Mouse (Mus musculus): Measurements from ENCODE around the gene Aste1. TPM values are rescaled to one million over a fixed set of nuclear protein-coding genes. Genes with fewer than 3 reads are reported as not detected.

Gene Aste1
- total RNA-seq, 1 experiment, result 14.0 TPM

- in situ Hi-C loops (cut with MboI; ENCODE audit: low sequenced_read_pairs in 2 of 2, unreplicated experiment in 2 of 2), result no loop called here
- Histone ChIP-seq H3K36me3 (ENCODE audit: control insufficient read depth, insufficient read depth, low read length, poor library complexity, severe bottlenecking) (no peaks in the 10 kb centered on the region), H3K27ac (ENCODE audit: insufficient read depth, low read depth, low read length, poor library complexity, severe bottlenecking) (no peak overlapping the region), H3K4me3 (ENCODE audit: insufficient read depth in 1 of 2, low read depth in 1 of 2, low read length in 2 of 2, poor library complexity in 1 of 2, severe bottlenecking in 1 of 2) (no peak overlapping the region), H3K9ac (ENCODE audit: insufficient read depth, low read depth, low read length, poor library complexity, severe bottlenecking) (no peak overlapping the region), H3K9me3 (ENCODE audit: control insufficient read depth, insufficient read depth, low read depth, low read length) (no peaks in the 10 kb centered on the region), H3K4me1 (ENCODE audit: control insufficient read depth in 2 of 2, insufficient read depth in 2 of 2, low read length in 2 of 2, poor library complexity in 1 of 2) (no peaks in the 10 kb centered on the region)
- no peak for DNase-seq (ENCODE audit: low read depth, low spot score)
- TF ChIP-seq ZC3H11A (IDR thresholded peaks at IDR 0.05; ENCODE audit: borderline replicate concordance, low read depth, low read length), result no peak
- no peak for TF ChIP-seq MAFK (IDR thresholded peaks at IDR 0.05; ENCODE audit: insufficient read depth, low read depth, low read length)
These were observed 31.5 kb upstream of the Aste1 start for GRCm38 (mm10) chr9:105363520-105364231.

GRCm38 (mm10) chr9:105366199-105366598, 29.0 kb upstream of the Aste1 start:
- in situ Hi-C loops (cut with MboI; ENCODE audit: low sequenced_read_pairs in 2 of 2, unreplicated experiment in 2 of 2), result no loop called here

GRCm38 (mm10) chr9:105368605-105369004, 26.6 kb upstream of the Aste1 start:
- TF ChIP-seq HCFC1 (IDR thresholded peaks at IDR 0.05; ENCODE audit: borderline replicate concordance, insufficient read depth, low read length), result no peak
- TF ChIP-seq CHD2 (IDR thresholded peaks at IDR 0.05; ENCODE audit: low read depth, low read length), result no peak
- TF ChIP-seq ZNF384 (IDR thresholded peaks at IDR 0.05; ENCODE audit: low read depth, low read length), result no peak
- TF ChIP-seq ZC3H11A (IDR thresholded peaks at IDR 0.05; ENCODE audit: borderline replicate concordance, low read depth, low read length), result no peak
- TF ChIP-seq MAFK (IDR thresholded peaks at IDR 0.05; ENCODE audit: insufficient read depth, low read depth, low read length), result no peak
- no peaks in the 10 kb centered on the region for H3K9me3 ChIP-seq (ENCODE audit: control insufficient read depth, insufficient read depth, low read depth, low read length)
- DNase-seq (ENCODE audit: low read depth, low spot score), result no peak
- in situ Hi-C loops (cut with MboI; ENCODE audit: low sequenced_read_pairs in 2 of 2, unreplicated experiment in 2 of 2), result no loop called here
- H3K36me3 ChIP-seq (ENCODE audit: control insufficient read depth, insufficient read depth, low read length, poor library complexity, severe bottlenecking), result no peaks in the 10 kb centered on the region
- no peak overlapping the region for H3K4me3 ChIP-seq (ENCODE audit: insufficient read depth in 1 of 2, low read depth in 1 of 2, low read length in 2 of 2, poor library complexity in 1 of 2, severe bottlenecking in 1 of 2)
- no peaks in the 10 kb centered on the region for H3K4me1 ChIP-seq (ENCODE audit: control insufficient read depth in 2 of 2, insufficient read depth in 2 of 2, low read length in 2 of 2, poor library complexity in 1 of 2)
- no peak overlapping the region for H3K9ac ChIP-seq (ENCODE audit: insufficient read depth, low read depth, low read length, poor library complexity, severe bottlenecking)
- H3K27ac ChIP-seq (ENCODE audit: insufficient read depth, low read depth, low read length, poor library complexity, severe bottlenecking), result no peak overlapping the region

More at GRCm38 (mm10) chr9:105366199-105366598, 29.0 kb upstream of the Aste1 start:
- Histone ChIP-seq H3K27ac (ENCODE audit: insufficient read depth, low read depth, low read length, poor library complexity, severe bottlenecking) (no peak overlapping the region), H3K9ac (ENCODE audit: insufficient read depth, low read depth, low read length, poor library complexity, severe bottlenecking) (no peak overlapping the region), H3K9me3 (ENCODE audit: control insufficient read depth, insufficient read depth, low read depth, low read length) (no peaks in the 10 kb centered on the region), H3K36me3 (ENCODE audit: control insufficient read depth, insufficient read depth, low read length, poor library complexity, severe bottlenecking) (no peaks in the 10 kb centered on the region), H3K4me1 (ENCODE audit: control insufficient read depth in 2 of 2, insufficient read depth in 2 of 2, low read length in 2 of 2, poor library complexity in 1 of 2) (no peaks in the 10 kb centered on the region), H3K4me3 (ENCODE audit: insufficient read depth in 1 of 2, low read depth in 1 of 2, low read length in 2 of 2, poor library complexity in 1 of 2, severe bottlenecking in 1 of 2) (no peak overlapping the region)
- TF ChIP-seq CHD2 (IDR thresholded peaks at IDR 0.05; ENCODE audit: low read depth, low read length), result no peak
- TF ChIP-seq ZNF384 (IDR thresholded peaks at IDR 0.05; ENCODE audit: low read depth, low read length), result no peak
- no peak for TF ChIP-seq ZC3H11A (IDR thresholded peaks at IDR 0.05; ENCODE audit: borderline replicate concordance, low read depth, low read length)
- no peak for TF ChIP-seq HCFC1 (IDR thresholded peaks at IDR 0.05; ENCODE audit: borderline replicate concordance, insufficient read depth, low read length)
- no peak for TF ChIP-seq MAFK (IDR thresholded peaks at IDR 0.05; ENCODE audit: insufficient read depth, low read depth, low read length)
- DNase-seq (ENCODE audit: low read depth, low spot score), result no peak

- Histone ChIP-seq H3K27ac (ENCODE audit: insufficient read depth, low read depth, low read length, poor library complexity, severe bottlenecking) (no peak overlapping the region), H3K4me3 (ENCODE audit: insufficient read depth in 1 of 2, low read depth in 1 of 2, low read length in 2 of 2, poor library complexity in 1 of 2, severe bottlenecking in 1 of 2) (no peak overlapping the region), H3K9me3 (ENCODE audit: control insufficient read depth, insufficient read depth, low read depth, low read length) (no peaks in the 10 kb centered on the region), H3K9ac (ENCODE audit: insufficient read depth, low read depth, low read length, poor library complexity, severe bottlenecking) (no peak overlapping the region), H3K36me3 (ENCODE audit: control insufficient read depth, insufficient read depth, low read length, poor library complexity, severe bottlenecking) (no peaks in the 10 kb centered on the region), H3K4me1 (ENCODE audit: control insufficient read depth in 2 of 2, insufficient read depth in 2 of 2, low read length in 2 of 2, poor library complexity in 1 of 2) (no peaks in the 10 kb centered on the region)
- in situ Hi-C loops (cut with MboI; ENCODE audit: low sequenced_read_pairs in 2 of 2, unreplicated experiment in 2 of 2), result no loop called here
- no peak for TF ChIP-seq MAFK (IDR thresholded peaks at IDR 0.05; ENCODE audit: insufficient read depth, low read depth, low read length)
- no peak for TF ChIP-seq HCFC1 (IDR thresholded peaks at IDR 0.05; ENCODE audit: borderline replicate concordance, insufficient read depth, low read length)
- no peak for TF ChIP-seq CHD2 (IDR thresholded peaks at IDR 0.05; ENCODE audit: low read depth, low read length)
- TF ChIP-seq ZC3H11A (IDR thresholded peaks at IDR 0.05; ENCODE audit: borderline replicate concordance, low read depth, low read length), result no peak
- no peak for TF ChIP-seq ZNF384 (IDR thresholded peaks at IDR 0.05; ENCODE audit: low read depth, low read length)
- DNase-seq (ENCODE audit: low read depth, low spot score), result no peak
These were observed 20.8 kb upstream of the Aste1 start for GRCm38 (mm10) chr9:105374361-105374760.
